Mouse (Mus musculus) forebrain, embryonic 16.5 days (tissue): Measurements from ENCODE around the gene Clec1a. TPM values are rescaled to one million over a fixed set of nuclear protein-coding genes. Genes with fewer than 3 reads are reported as not detected.
"Not testable (repeated sequence)": the region's sequence is repeated elsewhere in the genome, so short reads cannot be mapped to it uniquely, and the experiment has no call there.

Source experiments
- ATAC-seq: fragments of 200-750 bp; cut with Nextera tagmentation; 2 replicates; pipeline ENCODE4 v1.8.0; 2017; ENCODE audit warnings: mild to moderate bottlenecking, moderate library complexity
- H3K27ac ChIP-seq: fragments of 300-500 bp; sonication (generic); 2 replicates; pipeline ENCODE4 v1.5.1; 2014; ENCODE audit warnings: low read length, control low read depth
- H3K27me3 ChIP-seq: fragments of 300-500 bp; sonication (generic); replicated peaks from 2 replicates; pipeline ENCODE4 v1.6.1; 2014; ENCODE audit warnings: low read length; ENCODE audit not compliant: control insufficient read depth, insufficient read depth
- H3K36me3 ChIP-seq: fragments of 300-500 bp; sonication (generic); 2 replicates; pipeline ENCODE4 v1.6.1; 2014; ENCODE audit not compliant: control insufficient read depth, insufficient read depth
- H3K4me1 ChIP-seq: fragments of 300-500 bp; sonication (generic); replicated peaks from 2 replicates; pipeline ENCODE4 v1.6.1; 2014; ENCODE audit warnings: low read length; ENCODE audit not compliant: control insufficient read depth, insufficient read depth
- H3K4me2 ChIP-seq: fragments of 300-500 bp; sonication (generic); 2 replicates; pipeline ENCODE4 v1.6.1; 2014; ENCODE audit warnings: mild to moderate bottlenecking, low read length, control low read depth
- H3K4me3 ChIP-seq: fragments of 300-500 bp; sonication (generic); replicated peaks from 2 replicates; pipeline ENCODE4 v1.5.1; 2014; ENCODE audit warnings: mild to moderate bottlenecking, low read length, control low read depth
- H3K9ac ChIP-seq: fragments of 300-500 bp; sonication (generic); replicated peaks from 2 replicates; pipeline ENCODE4 v1.6.1; 2014; ENCODE audit warnings: low read depth, low read length, control low read depth
- H3K9me3 ChIP-seq: fragments of 300-500 bp; sonication (generic); 2 replicates; pipeline ENCODE4 v1.6.1; 2016; ENCODE audit warnings: low read length; ENCODE audit not compliant: control insufficient read depth
- WGBS: fragments of 180-500 bp; shearing (Covaris S2); extraction: QIAGEN DNeasy Blood & Tissue Kit; methylation state at CpG from one replicate; pipeline ENCODE4 v1.1.7; 2014; 5-methylcytosine and 5-hydroxymethylcytosine counted together
- polyA plus RNA-seq: library from polyadenylated mRNA; unstranded; fragments of >200 nt; fragmentation: Nextera tagmentation; extraction: Ambion mirVana; gene quantifications from 2 replicates; pipeline ENCODE4 v1.2.1, GENCODE M21; 2015

Clec1a gene
- polyA plus RNA-seq = 0.80 and 0.84 TPM in 2 replicates

DNA sequence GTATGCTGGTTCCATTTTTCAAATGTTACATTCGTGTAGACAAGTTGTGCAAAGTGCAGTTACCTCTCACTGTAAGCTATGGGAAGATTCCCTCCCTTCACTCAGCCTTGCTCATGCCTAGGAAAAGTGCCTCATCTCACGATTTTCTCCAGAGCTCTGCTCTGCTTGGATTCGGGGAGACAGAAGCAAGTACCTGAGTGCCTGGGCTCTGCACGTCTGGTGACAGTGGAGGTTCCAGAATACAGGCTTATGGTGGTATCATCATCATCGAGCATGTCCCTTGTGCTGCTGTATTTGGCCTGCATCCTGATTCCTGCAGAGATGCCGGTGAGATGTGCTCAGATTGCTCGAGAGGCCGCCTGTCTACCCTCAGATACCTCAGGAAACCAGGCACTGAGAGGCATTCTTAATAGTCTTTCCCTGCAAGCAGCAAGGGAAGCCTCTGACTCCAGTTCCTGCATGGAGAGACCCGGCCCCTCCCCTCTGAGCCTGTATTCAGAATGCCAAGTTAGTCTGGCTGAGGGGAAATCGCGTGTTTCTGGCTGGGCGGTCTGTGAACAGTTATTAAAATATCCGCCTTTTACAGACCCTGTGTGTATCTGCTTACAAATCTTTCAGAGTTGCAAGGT is at the start of gene Clec1a:
Clec1a (minus strand) TSS at position 590 of the 629 bp plus-strand sequence.
- Histone ChIP-seq H3K27me3 (no peaks in the 10 kb centered on the region), H3K36me3 (no peaks in the 10 kb centered on the region), H3K4me3 (no peak within 1 kb of the TSS), H3K9ac (no peak within 1 kb of the TSS), H3K9me3 (no peaks in the 10 kb centered on the region), H3K27ac (no peak within 1 kb of the TSS), H3K4me2 (no peak within 1 kb of the TSS), H3K4me1 (no peaks in the 10 kb centered on the region)
- WGBS = 60% methylated on average over 13 of the region's 13 CpGs
- ATAC-seq = 0 out of 2 replicates have a peak, but pooled peaks have one; percentile 33

DNA sequence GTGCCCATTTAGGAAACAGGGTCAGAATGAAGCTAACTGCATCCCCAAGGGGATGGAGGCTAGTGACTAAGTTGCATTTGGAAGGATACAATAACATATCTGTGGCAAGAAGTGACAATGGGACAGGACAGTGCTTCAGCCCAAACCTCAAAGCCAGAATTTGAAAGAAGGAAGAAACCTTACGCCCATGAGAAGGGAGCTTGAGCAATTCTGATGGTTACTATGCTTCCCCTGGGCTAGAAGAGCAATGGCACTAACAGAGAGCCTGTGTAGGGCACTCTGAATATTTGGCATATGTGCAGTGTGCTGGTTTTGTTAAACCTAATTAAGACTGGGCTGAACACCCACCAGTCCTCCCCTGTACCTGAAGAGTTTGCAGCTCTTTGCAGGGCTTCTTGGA is 47.7 kb upstream of the Clec1a start:
- ATAC-seq, H3K9me3 ChIP-seq, H3K27me3 ChIP-seq, H3K4me2 ChIP-seq, H3K4me1 ChIP-seq, H3K4me3 ChIP-seq, H3K36me3 ChIP-seq, H3K27ac ChIP-seq, H3K9ac ChIP-seq: not testable (repeated sequence)
- WGBS = 74% methylated on average over 1 of the region's 1 CpGs

DNA sequence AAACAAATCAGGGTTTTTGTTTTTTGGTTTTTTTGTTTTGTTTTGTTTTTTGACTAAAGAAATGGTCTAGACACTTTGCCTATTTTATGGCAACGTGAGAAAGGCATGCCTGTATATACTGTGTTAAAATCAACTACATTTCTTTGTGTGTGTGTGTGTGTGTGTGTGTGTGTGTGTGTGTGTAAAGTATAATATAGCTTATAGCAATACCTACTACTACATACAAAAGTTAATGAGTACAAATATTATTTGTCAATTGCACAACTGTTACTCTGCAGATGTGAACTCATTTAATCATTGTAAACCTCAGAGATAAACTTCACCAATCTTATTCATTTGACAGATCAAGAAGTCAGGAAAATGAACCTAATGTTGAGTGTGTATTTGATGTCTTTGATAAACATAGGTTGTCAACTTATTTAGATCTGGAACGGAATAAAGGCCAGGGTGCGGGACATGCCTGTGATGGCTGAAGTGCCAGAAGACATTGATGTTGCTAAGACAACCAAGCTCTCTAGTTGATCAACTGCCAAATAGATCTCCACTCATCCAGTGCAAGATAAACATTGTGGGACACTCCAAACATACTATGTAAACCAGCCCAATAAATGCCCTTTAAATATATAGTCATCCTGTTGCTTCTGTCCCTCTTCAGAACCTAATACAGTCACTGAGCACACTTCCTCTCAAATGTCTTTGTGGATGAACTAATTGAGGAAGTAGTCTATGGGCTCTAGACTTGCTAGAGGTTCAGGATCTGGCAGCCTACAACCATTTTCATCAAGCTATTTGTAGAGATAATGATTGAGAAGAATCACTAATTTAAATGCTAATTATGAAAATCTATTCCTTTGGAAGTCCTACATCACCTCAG is 45.8 kb upstream of the Clec1a start:
- no peaks in the 10 kb centered on the region for H3K36me3 ChIP-seq
- no peaks in the 10 kb centered on the region for H3K9me3 ChIP-seq
- no peak for ATAC-seq
- H3K4me1 ChIP-seq = no peaks in the 10 kb centered on the region
- no peak overlapping the region for H3K4me3 ChIP-seq
- WGBS = 92% methylated on average over 3 of the region's 3 CpGs
- H3K27me3 ChIP-seq = no peaks in the 10 kb centered on the region
- H3K4me2 ChIP-seq = no peak overlapping the region
- no peak overlapping the region for H3K27ac ChIP-seq
- H3K9ac ChIP-seq = no peak overlapping the region

DNA sequence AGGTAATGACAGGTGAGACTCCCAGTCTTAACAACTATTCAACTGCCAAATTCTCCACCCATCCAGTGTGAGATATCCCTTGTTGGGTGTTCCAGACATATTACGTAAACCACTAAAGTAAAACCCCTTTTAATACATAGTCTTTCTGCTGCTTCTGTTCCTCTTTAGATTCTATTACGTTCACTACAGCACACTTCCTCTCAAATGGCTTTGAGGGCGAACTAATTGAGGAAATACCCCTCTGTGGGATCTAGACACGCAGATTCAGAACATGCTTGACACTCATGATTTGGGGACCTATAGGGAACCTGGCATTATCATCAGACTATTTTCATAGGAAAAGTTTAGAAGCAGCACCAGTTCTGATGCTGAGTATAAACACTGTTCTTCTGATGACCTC is 43.1 kb upstream of the Clec1a start:
- H3K9me3 ChIP-seq = no peaks in the 10 kb centered on the region
- H3K4me1 ChIP-seq = no peaks in the 10 kb centered on the region
- H3K27me3 ChIP-seq = no peaks in the 10 kb centered on the region
- H3K27ac ChIP-seq = no peak overlapping the region
- H3K4me2 ChIP-seq = no peak overlapping the region
- H3K4me3 ChIP-seq = no peak overlapping the region
- H3K9ac ChIP-seq = no peak overlapping the region
- no peaks in the 10 kb centered on the region for H3K36me3 ChIP-seq
- no peak for ATAC-seq
- 87% methylated on average over 4 of the region's 4 CpGs for WGBS

DNA sequence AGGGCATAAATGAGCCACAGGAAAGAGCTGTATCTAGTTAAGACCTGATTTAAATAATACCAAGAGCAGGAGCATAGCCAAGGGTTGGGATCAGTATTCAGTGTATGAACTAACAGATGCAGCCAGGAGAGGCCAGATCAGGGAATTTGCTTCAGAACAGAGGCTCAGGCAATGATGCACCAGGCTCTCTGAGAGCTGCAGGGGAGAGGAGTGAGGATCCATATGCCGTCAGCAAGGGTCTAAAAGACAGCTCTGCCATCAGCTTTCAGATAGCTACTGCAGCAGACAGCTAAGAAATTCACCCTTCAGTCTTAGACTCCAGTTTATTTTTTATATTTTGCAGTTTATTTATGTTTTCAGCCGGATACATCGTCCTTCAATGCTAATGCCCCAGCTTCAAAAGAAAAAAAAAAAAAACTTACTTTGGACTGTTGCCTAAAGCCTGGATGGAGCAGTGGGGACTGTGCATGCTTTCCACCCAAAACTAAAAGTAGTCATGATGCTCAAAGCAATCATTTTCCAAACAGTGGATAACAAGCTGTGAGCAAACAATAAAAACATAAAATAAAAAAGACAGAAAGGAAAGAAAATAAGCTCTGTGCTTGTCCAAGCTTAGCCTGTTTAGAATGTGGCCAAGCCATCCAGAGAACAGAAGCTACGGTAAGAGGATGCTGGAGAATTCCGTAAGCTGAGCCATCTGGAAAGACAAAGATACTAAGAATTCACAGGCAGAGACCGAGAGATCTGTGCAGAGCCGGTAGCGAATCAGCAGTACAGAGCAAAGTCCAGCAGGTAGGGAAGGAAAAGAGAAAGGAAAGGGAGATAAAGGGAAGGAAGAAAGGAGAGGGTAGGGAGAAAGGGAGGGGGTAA is 28.5 kb upstream of the Clec1a start:
- H3K9me3 ChIP-seq = no peaks in the 10 kb centered on the region
- H3K27me3 ChIP-seq = no peaks in the 10 kb centered on the region
- ATAC-seq = peak; percentile 97
- H3K4me3 ChIP-seq = 0 out of 2 replicates have a peak overlapping the region, but pooled peaks have one; percentile 8
- 28% methylated on average over 8 of the region's 8 CpGs for WGBS
- H3K9ac ChIP-seq = no peak overlapping the region; the same call in 1 of the 2 replicates
- no peaks in the 10 kb centered on the region for H3K36me3 ChIP-seq
- peaks cover 8% of the 10 kb centered on the region for H3K4me1 ChIP-seq
- H3K4me2 ChIP-seq = peak overlapping the region; percentile 13
- peak overlapping the region; percentile 77 for H3K27ac ChIP-seq

DNA sequence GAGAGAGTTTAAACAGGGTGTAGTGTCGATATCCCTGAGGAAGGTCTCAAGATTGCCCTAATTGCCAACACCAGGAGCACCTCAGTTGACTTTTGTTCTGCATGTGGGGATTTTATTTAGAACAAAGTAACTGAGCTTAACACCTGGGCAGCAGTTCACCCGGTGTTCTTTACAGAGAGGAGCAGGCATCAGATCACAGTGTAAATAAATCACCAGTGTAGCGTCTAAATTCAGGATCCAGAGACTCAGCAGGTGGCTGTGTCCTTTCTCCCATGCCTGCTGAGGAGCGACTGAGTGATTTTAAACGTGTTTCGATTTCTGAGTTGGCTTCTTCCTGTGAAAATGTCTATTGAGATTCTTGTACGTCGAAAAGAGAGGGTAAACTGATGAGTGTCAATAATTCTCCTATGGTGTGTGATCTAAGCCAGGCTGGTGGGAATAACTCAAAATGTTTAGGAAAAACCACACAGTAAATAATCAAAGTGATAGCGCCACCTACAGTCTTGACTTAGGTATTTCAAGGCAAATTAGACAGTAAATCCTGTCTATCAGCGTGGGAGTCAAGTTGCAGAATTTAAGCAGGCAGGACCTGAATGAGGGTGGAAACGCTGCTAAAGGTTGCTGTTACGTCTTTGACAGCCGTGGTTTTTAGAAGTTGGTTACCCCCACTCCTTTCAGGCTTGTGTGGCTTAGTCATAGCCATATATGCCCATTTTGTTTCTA is 24.8 kb upstream of the Clec1a start:
- 29% methylated on average over 13 of the region's 13 CpGs for WGBS
- Histone ChIP-seq H3K27ac (no peak overlapping the region), H3K4me1 (peaks cover 8% of the 10 kb centered on the region), H3K36me3 (no peaks in the 10 kb centered on the region), H3K27me3 (no peaks in the 10 kb centered on the region), H3K9me3 (no peaks in the 10 kb centered on the region), H3K4me2 (no peak overlapping the region), H3K4me3 (no peak overlapping the region), H3K9ac (no peak overlapping the region)
- no peak for ATAC-seq

DNA sequence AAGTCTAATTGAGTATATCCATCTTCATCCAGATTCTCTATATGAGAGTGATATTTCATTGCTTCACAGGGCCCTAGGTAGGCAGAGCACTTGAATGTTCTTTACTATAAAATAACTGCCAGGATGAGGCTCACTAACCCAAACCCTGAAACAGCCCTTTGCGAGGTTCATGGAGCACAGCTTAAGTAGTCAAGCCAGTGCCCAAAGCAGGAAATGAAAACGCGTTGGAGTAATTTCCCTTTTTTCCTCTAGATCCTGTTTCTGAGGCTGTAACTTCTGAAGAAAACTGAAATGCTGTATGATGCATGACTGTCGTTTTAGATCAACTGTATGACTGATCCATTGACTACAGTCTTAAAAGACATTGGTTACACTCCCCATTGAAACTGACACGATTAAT is 20.8 kb upstream of the Clec1a start:
- Histone ChIP-seq H3K4me2 (no peak overlapping the region), H3K27me3 (no peaks in the 10 kb centered on the region), H3K4me3 (no peak overlapping the region), H3K9ac (no peak overlapping the region), H3K9me3 (no peaks in the 10 kb centered on the region), H3K36me3 (no peaks in the 10 kb centered on the region), H3K4me1 (no peaks in the 10 kb centered on the region), H3K27ac (no peak overlapping the region)
- no peak for ATAC-seq
- WGBS = 90% methylated on average over 5 of the region's 5 CpGs

DNA sequence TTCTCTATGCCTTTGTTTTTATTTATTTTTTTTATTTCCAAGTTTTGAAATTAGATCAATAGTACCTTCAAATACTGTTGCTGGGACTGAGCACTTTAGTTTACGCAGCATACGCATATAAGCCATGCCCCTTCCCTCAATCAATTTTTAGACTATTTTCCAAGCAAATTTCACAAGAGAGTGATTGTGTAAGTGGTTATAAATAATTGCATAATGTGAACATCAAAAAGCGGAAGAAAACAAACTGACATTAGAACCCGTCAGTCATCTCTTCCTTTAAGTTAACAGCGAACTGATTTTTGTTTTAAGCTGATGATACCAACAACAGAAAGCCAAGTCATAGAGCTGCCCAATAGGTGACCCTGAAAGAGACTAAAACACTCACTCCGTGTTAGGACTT is 19.6 kb upstream of the Clec1a start:
- H3K9me3 ChIP-seq = no peaks in the 10 kb centered on the region
- 90% methylated on average over 6 of the region's 6 CpGs for WGBS
- no peaks in the 10 kb centered on the region for H3K27me3 ChIP-seq
- no peak overlapping the region for H3K9ac ChIP-seq
- H3K4me1 ChIP-seq = no peaks in the 10 kb centered on the region
- no peak for ATAC-seq
- no peak overlapping the region for H3K4me3 ChIP-seq
- H3K36me3 ChIP-seq = no peaks in the 10 kb centered on the region
- H3K27ac ChIP-seq = no peak overlapping the region
- H3K4me2 ChIP-seq = no peak overlapping the region
